Mouse (Mus musculus) heart, embryonic 12.5 days (tissue): ENCODE data around the gene Ate1. TPM values are rescaled to one million over a fixed set of nuclear protein-coding genes. Genes with fewer than 3 reads are reported as not detected.

ENCODE experiments used
- ATAC-seq: fragments of 200-750 bp; cut with Nextera tagmentation; 2 replicates; pipeline ENCODE4 v1.8.0; 2017; ENCODE audit warnings: moderate TSS enrichment, moderate library complexity; ENCODE audit not compliant: insufficient number of reproducible peaks, low FRiP score
- H3K27ac ChIP-seq: fragments of 300-500 bp; sonication (generic); 2 replicates; pipeline ENCODE4 v1.5.1; 2016; ENCODE audit warnings: mild to moderate bottlenecking, moderate library complexity; ENCODE audit not compliant: poor library complexity, severe bottlenecking
- H3K27me3 ChIP-seq: fragments of 300-500 bp; sonication (generic); replicated peaks from 2 replicates; pipeline ENCODE4 v1.6.1; 2016; ENCODE audit warnings: mild to moderate bottlenecking, moderate library complexity
- H3K36me3 ChIP-seq: fragments of 300-500 bp; sonication (generic); 2 replicates; pipeline ENCODE4 v1.6.1; 2016; ENCODE audit warnings: mild to moderate bottlenecking, moderate library complexity
- H3K4me1 ChIP-seq: fragments of 300-500 bp; sonication (generic); replicated peaks from 2 replicates; pipeline ENCODE4 v1.6.1; 2016; ENCODE audit warnings: mild to moderate bottlenecking
- H3K4me2 ChIP-seq: fragments of 300-500 bp; sonication (generic); 2 replicates; pipeline ENCODE4 v1.6.1; 2016; ENCODE audit warnings: mild to moderate bottlenecking, moderate library complexity
- H3K4me3 ChIP-seq: fragments of 300-500 bp; sonication (generic); 2 replicates; pipeline ENCODE4 v1.5.1; 2016; ENCODE audit warnings: mild to moderate bottlenecking
- H3K9ac ChIP-seq: fragments of 300-500 bp; sonication (generic); 2 replicates; pipeline ENCODE4 v1.6.1; 2016; ENCODE audit warnings: mild to moderate bottlenecking, moderate library complexity
- H3K9me3 ChIP-seq: fragments of 300-500 bp; sonication (generic); replicated peaks from 2 replicates; pipeline ENCODE4 v1.6.1; 2016; ENCODE audit warnings: mild to moderate bottlenecking, moderate library complexity
- WGBS: fragments of 180-500 bp; shearing (Covaris S2); methylation state at CpG from one replicate; pipeline ENCODE4 v1.1.7; 2016; 5-methylcytosine and 5-hydroxymethylcytosine counted together
- polyA plus RNA-seq: library from polyadenylated mRNA; unstranded; fragments of >200 nt; fragmentation: Nextera tagmentation; extraction: Ambion mirVana; gene quantifications from 2 replicates; pipeline ENCODE4 v1.2.1, GENCODE M21; 2016

The Ate1 gene
- 62.8 and 63.3 TPM in 2 replicates for polyA plus RNA-seq

DNA sequence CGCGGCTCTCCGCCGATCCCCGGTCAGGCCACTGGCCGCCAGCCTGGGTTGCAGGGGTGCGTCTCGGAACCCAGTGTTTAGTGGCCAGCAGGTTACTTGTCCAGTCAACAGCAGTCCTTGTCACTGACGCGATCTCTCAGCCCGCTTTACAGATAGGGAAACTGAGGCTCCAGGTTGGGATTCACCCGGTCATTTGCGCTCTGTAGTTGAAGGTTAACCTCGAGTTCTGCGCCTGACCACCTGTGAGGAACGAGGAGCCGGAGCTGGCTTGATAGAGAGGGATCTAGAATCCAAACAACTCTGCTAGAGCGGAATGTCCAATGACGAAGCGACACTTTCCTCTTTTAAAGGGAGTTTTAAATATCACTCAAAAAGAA lies at the start of gene Ate1:
Gene Ate1 (minus strand): TSS at position 321 of the 377 bp plus-strand sequence.
- H3K27me3 ChIP-seq: no peaks in the 10 kb centered on the region
- H3K4me3 ChIP-seq: peak within 1 kb of the TSS; percentile 90
- ATAC-seq: no peak
- H3K4me1 ChIP-seq: peaks cover 19% of the 10 kb centered on the region
- no peaks in the 10 kb centered on the region; the same call in 1 of the 2 replicates for H3K9me3 ChIP-seq
- peak within 1 kb of the TSS; percentile 68 for H3K4me2 ChIP-seq
- peak within 1 kb of the TSS; percentile 99 for H3K27ac ChIP-seq
- H3K36me3 ChIP-seq: peaks cover 4% of the 10 kb centered on the region
- H3K9ac ChIP-seq: peak within 1 kb of the TSS; percentile 89
- WGBS: 20% methylated on average over 20 of the region's 20 CpGs

DNA sequence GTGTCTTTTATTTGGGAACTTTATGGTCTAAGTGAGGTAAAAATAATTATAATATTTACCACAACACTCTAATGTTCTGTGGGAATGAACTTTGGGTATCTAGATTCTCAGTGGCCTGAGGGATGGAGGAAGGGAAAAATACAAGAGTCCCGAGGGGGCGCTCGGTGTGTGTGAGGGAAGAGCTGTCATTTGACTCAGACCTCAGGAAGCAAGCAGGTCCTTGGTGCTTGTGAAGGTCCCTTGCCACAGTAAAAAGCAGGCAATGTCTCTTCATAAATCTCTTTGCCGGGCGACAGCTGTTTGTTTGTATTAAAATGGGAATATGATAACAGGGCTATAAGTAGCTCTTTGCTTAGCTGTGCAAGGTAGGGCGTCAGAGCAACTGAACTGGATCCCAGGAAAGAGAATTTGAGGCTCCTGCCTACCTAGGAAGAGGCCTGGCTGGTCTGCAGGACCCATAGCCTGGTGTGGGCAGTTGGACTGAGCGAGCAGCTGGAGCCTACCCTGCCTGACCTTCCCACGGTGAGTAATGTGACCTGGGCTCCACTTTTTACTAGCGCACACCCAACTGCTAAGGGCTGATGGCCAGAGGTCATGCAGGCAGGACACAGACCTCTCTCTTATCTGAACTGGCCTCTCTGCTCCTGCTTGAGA lies 48.7 kb upstream of the Ate1 start:
- WGBS: 40% methylated on average over 9 of the region's 9 CpGs
- 0 out of 2 replicates have a peak overlapping the region, but pooled peaks have one; percentile 16 for H3K9ac ChIP-seq
- peak overlapping the region; percentile 45; the same call in 1 of the 2 replicates for H3K27ac ChIP-seq
- no peaks in the 10 kb centered on the region for H3K27me3 ChIP-seq
- H3K4me2 ChIP-seq: no peak overlapping the region
- peaks cover 13% of the 10 kb centered on the region for H3K4me1 ChIP-seq
- no peaks in the 10 kb centered on the region for H3K9me3 ChIP-seq
- ATAC-seq: no peak
- H3K36me3 ChIP-seq: no peaks in the 10 kb centered on the region
- no peak overlapping the region for H3K4me3 ChIP-seq

DNA sequence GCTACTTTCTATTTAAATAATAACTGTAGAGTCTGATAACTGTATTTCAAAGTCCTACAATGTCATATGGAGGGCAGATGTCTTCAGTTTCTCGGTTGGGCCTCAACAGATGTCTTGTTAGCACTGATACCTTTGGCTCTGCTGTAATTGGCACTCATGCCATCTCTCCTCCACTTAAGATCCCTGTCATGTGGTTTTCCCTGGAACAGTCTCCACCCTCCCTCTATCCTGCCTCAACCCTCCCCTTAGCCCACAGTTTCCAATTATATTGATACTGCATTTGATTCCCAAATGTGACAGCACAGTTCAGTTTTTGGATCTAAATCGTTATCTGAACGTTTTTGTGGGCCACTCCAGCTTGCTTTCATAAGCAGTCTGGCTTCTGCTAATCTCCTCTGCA lies 44.4 kb upstream of the Ate1 start:
- Histone ChIP-seq H3K4me1 (peaks cover 17% of the 10 kb centered on the region), H3K36me3 (no peaks in the 10 kb centered on the region), H3K9ac (no peak overlapping the region), H3K4me3 (no peak overlapping the region), H3K27me3 (no peaks in the 10 kb centered on the region), H3K4me2 (no peak overlapping the region), H3K27ac (no peak overlapping the region), H3K9me3 (no peaks in the 10 kb centered on the region)
- ATAC-seq: no peak
- 41% methylated on average over 3 of the region's 3 CpGs for WGBS

DNA sequence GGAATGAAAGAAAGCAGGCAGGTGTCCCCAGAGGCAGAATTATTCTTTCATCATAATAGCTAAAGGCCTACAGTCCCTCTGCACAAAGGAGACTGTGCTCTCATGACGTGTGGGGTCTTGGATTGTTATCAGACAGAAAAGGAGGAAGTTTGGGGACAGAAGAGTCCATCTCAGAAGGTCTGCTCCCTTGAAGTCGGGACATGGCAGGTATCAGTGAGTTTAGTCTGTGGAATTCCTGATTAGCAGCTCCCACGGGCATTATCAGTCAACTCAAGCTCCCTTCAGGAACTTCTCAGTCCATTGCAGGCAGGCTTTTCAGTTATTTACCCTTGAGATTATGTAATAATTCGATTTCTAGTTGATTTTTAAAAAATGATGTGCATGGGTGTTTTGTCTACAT lies 43.7 kb upstream of the Ate1 start:
- Histone ChIP-seq H3K9ac (no peak overlapping the region), H3K4me3 (no peak overlapping the region), H3K4me2 (no peak overlapping the region), H3K9me3 (no peaks in the 10 kb centered on the region), H3K4me1 (peaks cover 11% of the 10 kb centered on the region), H3K36me3 (no peaks in the 10 kb centered on the region), H3K27me3 (no peaks in the 10 kb centered on the region), H3K27ac (no peak overlapping the region)
- 40% methylated on average over 4 of the region's 4 CpGs for WGBS
- no peak for ATAC-seq

DNA sequence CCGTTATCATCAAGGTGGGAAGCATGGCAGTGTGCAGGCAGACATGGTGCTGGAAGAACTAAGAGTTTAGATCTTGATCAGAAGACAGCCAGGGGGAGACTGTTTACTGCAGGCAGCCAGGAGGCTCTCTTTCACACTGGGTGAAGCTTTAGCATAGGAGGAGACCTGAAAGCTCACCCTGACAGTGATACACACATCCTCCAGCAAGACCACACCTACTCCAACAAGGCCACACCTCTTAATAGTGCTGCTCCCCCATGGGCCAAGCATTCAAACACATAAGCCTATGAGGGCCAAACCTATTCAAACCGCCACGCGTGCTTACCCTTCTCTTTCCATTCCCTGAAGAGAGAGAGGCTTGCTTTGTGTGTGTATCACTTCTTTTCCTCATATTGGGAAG lies 43.1 kb upstream of the Ate1 start:
- H3K36me3 ChIP-seq: no peaks in the 10 kb centered on the region
- H3K4me3 ChIP-seq: no peak overlapping the region
- no peak for ATAC-seq
- peaks cover 10% of the 10 kb centered on the region; the same call in 1 of the 2 replicates for H3K4me1 ChIP-seq
- H3K9ac ChIP-seq: no peak overlapping the region
- no peaks in the 10 kb centered on the region for H3K9me3 ChIP-seq
- no peak overlapping the region for H3K27ac ChIP-seq
- 87% methylated on average over 4 of the region's 4 CpGs for WGBS
- no peak overlapping the region for H3K4me2 ChIP-seq
- no peaks in the 10 kb centered on the region for H3K27me3 ChIP-seq

DNA sequence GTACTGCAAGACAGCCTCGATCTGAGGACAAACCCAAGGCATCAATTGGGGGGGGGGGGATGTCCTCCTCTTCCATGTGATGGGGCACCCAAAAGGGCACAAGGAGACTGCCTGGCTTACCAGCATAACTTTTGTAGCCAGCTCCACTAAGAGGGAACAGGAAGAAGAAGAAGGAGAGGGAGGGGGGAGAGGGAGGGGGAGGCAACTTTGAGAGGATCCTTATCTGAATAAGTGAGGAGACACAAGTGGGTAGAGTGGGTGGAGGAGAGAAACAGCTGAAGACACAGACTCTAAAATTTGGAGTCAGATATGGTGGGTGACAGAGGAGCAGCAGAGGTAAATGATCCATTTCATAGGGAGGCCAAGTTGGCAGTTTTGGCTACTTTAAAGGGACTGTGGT lies 40.8 kb upstream of the Ate1 start:
- Histone ChIP-seq H3K9me3 (no peaks in the 10 kb centered on the region), H3K27me3 (no peaks in the 10 kb centered on the region), H3K4me3 (no peak overlapping the region), H3K27ac (no peak overlapping the region), H3K4me1 (peaks cover 10% of the 10 kb centered on the region; the same call in 1 of the 2 replicates), H3K9ac (no peak overlapping the region), H3K4me2 (no peak overlapping the region), H3K36me3 (no peaks in the 10 kb centered on the region)
- 79% methylated on average over 1 of the region's 1 CpGs for WGBS
- no peak for ATAC-seq

DNA sequence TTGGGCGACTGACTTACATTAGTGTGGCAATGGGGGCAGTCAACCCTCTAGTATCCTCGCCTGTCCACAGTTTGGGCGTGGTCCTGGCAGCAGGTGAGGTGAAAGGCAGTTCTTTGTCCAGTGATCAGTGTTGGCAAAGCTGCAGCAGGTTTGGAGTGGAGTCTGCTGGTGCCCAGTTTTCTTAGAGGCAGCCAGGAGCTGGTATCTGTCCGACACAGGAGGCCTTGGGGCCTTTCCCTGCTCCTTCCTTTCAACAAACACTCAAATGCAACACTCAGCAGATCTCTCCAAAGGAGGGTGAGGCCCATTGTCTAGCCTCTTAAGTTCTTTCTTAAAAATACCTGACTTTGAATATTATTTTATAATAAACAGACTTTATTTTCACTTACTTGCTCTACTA lies 38.4 kb upstream of the Ate1 start:
- H3K27me3 ChIP-seq: no peaks in the 10 kb centered on the region
- no peak overlapping the region for H3K4me3 ChIP-seq
- H3K4me1 ChIP-seq: 0 out of 2 replicates have a peak, but pooled peaks cover 4% of the 10 kb centered on the region
- no peaks in the 10 kb centered on the region for H3K36me3 ChIP-seq
- H3K9ac ChIP-seq: no peak overlapping the region
- H3K9me3 ChIP-seq: no peaks in the 10 kb centered on the region
- 68% methylated on average over 4 of the region's 4 CpGs for WGBS
- H3K27ac ChIP-seq: no peak overlapping the region
- H3K4me2 ChIP-seq: no peak overlapping the region
- no peak for ATAC-seq

DNA sequence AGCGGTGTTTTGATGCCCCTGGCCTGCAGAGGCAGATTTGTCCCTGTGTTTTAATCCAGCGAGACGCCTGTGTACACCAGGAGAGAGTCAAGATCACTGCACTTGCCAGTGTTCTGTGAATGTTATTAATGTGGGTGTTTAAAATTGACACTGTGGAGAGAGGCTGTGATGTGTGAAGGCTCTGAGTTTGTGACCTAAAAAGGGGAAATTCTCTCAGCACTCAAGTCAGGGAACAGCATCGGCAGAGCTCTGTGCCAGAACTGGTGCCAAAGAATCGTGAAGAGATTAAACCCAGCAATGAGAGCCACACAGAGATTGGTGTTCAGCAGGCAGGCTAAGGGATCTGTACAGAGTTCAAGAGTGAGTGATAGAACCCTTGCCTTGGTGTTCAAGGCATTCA lies 35.4 kb upstream of the Ate1 start:
- 67% methylated on average over 5 of the region's 5 CpGs for WGBS

DNA sequence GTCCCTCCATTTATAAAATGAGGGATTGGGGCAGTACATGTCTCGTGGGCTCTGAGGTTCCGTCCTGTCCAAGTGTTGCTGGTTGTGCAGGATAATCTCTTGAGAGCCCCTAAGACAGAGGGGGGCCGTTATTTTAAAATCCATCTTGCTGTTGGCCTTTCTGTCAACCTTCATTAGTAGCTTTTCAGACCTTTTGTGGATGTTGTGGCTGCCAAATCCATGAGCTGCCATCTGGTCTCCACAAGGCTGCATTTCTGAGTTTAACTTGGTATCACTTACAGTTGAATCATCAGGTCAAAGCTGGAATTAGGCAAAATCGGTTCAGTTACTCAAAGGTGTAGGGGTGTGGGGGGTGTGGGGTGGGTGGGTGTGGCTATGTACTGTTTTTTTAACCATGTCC lies 33.2 kb upstream of the Ate1 start:
- peaks cover 6% of the 10 kb centered on the region; the same call in 1 of the 2 replicates for H3K4me1 ChIP-seq
- no peaks in the 10 kb centered on the region for H3K27me3 ChIP-seq
- H3K4me2 ChIP-seq: no peak overlapping the region
- H3K36me3 ChIP-seq: no peaks in the 10 kb centered on the region
- ATAC-seq: no peak
- H3K9ac ChIP-seq: no peak overlapping the region
- H3K9me3 ChIP-seq: 0 out of 2 replicates have a peak, but pooled peaks cover 3% of the 10 kb centered on the region
- no peak overlapping the region for H3K4me3 ChIP-seq
- H3K27ac ChIP-seq: no peak overlapping the region
- 70% methylated on average over 4 of the region's 4 CpGs for WGBS

More for the DNA sequence above, 35.4 kb upstream of the Ate1 start:
- no peak overlapping the region for H3K4me2 ChIP-seq
- ATAC-seq: no peak
- H3K27me3 ChIP-seq: no peaks in the 10 kb centered on the region
- H3K4me3 ChIP-seq: no peak overlapping the region
- H3K36me3 ChIP-seq: no peaks in the 10 kb centered on the region
- no peaks in the 10 kb centered on the region for H3K9me3 ChIP-seq
- H3K27ac ChIP-seq: no peak overlapping the region
- H3K4me1 ChIP-seq: peaks cover 6% of the 10 kb centered on the region; the same call in 1 of the 2 replicates
- H3K9ac ChIP-seq: no peak overlapping the region

DNA sequence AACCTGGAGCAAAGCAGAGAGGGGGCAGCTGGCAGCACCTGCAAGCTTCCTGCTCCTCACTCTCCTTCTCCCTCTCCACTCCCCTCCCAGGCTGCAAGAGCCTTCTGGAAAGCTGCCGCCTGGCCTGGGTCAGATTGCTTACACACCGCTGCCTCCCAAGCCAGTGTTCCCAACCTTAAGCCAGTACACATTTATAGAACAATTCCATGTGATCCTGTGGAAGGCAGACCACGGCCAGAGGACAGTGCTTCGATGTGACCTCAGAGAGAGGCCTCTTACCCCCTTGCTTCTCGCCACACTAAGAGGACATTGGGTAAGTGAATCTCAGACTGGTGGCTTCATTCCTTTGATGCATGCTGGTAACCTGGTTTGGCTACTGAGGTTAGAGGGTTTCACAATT lies 32.6 kb upstream of the Ate1 start:
- Histone ChIP-seq H3K9ac (0 out of 2 replicates have a peak overlapping the region, but pooled peaks have one; percentile 30), H3K9me3 (0 out of 2 replicates have a peak, but pooled peaks cover 3% of the 10 kb centered on the region), H3K4me2 (no peak overlapping the region), H3K27ac (no peak overlapping the region), H3K4me1 (peaks cover 6% of the 10 kb centered on the region; the same call in 1 of the 2 replicates), H3K36me3 (no peaks in the 10 kb centered on the region), H3K4me3 (no peak overlapping the region), H3K27me3 (no peaks in the 10 kb centered on the region)
- 50% methylated on average over 5 of the region's 5 CpGs for WGBS
- no peak for ATAC-seq

DNA sequence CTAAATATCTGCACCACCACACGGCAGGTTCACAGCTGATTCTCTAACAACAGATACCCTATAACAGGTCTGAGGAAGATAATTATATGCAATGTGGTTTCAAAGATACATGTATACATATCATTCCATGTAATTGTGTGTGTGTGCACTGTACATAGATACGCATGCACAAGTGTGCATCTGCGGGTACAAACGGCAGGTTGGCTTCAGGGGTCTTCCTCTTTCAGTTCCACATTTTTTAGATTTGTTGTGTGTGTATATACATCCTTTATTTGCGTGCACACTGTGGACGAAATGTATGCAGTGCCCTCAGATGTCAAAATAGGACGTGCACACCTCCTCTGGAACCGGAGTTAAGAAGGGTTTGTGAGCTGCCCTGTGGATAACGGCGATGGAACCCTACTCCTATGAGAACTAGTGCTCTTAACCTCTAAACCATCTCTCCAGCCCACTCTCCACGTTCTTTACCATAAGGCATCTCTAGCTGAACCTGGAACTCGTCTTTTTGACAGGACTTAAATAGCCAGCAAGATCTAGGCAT lies 27.5 kb upstream of the Ate1 start:
- H3K9me3 ChIP-seq: 0 out of 2 replicates have a peak, but pooled peaks cover 3% of the 10 kb centered on the region
- 0 out of 2 replicates have a peak, but pooled peaks have one; percentile 3 for ATAC-seq
- H3K4me2 ChIP-seq: peak overlapping the region; percentile 79; the same call in 1 of the 2 replicates
- no peaks in the 10 kb centered on the region for H3K27me3 ChIP-seq
- 74% methylated on average over 12 of the region's 12 CpGs for WGBS
- peaks cover 23% of the 10 kb centered on the region for H3K4me1 ChIP-seq
- H3K9ac ChIP-seq: no peak overlapping the region
- peak overlapping the region; percentile 91; the same call in 1 of the 2 replicates for H3K4me3 ChIP-seq
- peaks cover 23% of the 10 kb centered on the region for H3K36me3 ChIP-seq
- H3K27ac ChIP-seq: peak overlapping the region; percentile 100; the same call in 1 of the 2 replicates
